Mouse (Mus musculus): ENCODE measurements at regions not wholly inside any gene's neighbourhood (a gene's known extent, or its start where the extent isn't known, plus 50 kb on each side); places are given as distances from the start of the nearest gene placed in this dataset.

- no peak for DNase-seq (ENCODE audit: low read depth, low spot score)
- no peaks in the 10 kb centered on the region for H3K79me2 ChIP-seq (ENCODE audit: control insufficient read depth, insufficient read depth, low read length, poor library complexity)
- no peaks in the 10 kb centered on the region for H3K27me3 ChIP-seq (ENCODE audit: control insufficient read depth in 1 of 2, insufficient read depth in 2 of 2, low read length in 2 of 2)
- no peaks in the 10 kb centered on the region for H3K4me1 ChIP-seq (ENCODE audit: control insufficient read depth in 1 of 2, insufficient read depth in 2 of 2, low read length in 2 of 2)
- H3K36me3 ChIP-seq (ENCODE audit: control insufficient read depth in 1 of 2, insufficient read depth in 2 of 2, low read length in 2 of 2): no peaks in the 10 kb centered on the region
- no peak overlapping the region for H3K4me3 ChIP-seq (ENCODE audit: control insufficient read depth in 1 of 2, insufficient read depth in 1 of 2, low read depth in 2 of 2, low read length in 2 of 2)
- H3K9me3 ChIP-seq (replicated peaks; ENCODE audit: insufficient read depth, low read length): no peaks in the 10 kb centered on the region
- H3K27ac ChIP-seq (ENCODE audit: control insufficient read depth, low read depth, low read length): no peak overlapping the region
- no peak overlapping the region for H3K9ac ChIP-seq (ENCODE audit: control insufficient read depth, low read depth, low read length, poor library complexity, severe bottlenecking)
- TF ChIP-seq CTCF (IDR thresholded peaks at IDR 0.05 in 2 of 3, conservative IDR thresholded peaks at IDR 0.05 in 1 of 3; ENCODE audit: control insufficient read depth in 1 of 3, insufficient read depth in 1 of 3, low read depth in 2 of 3, low read length in 3 of 3, poor library complexity in 1 of 3, severe bottlenecking in 1 of 3): peak in 1 of 3 experiments; percentile 2; a peak in 2 of 6 replicates
- TF ChIP-seq MAX (IDR thresholded peaks at IDR 0.05; ENCODE audit: low read length): no peak
Observed at GRCm38 (mm10) chr10:125679644-125680043, 286.3 kb upstream of the Lrig3 start.

GRCm38 (mm10) chr10:125685130-125685529, 280.8 kb upstream of the Lrig3 start:
- DNase-seq (ENCODE audit: low read depth, low spot score): no peak
- no peak overlapping the region for H3K9ac ChIP-seq (ENCODE audit: control insufficient read depth, low read depth, low read length, poor library complexity, severe bottlenecking)
- no peak overlapping the region for H3K4me3 ChIP-seq (ENCODE audit: control insufficient read depth in 1 of 2, insufficient read depth in 1 of 2, low read depth in 2 of 2, low read length in 2 of 2)
- no peak overlapping the region for H3K27ac ChIP-seq (ENCODE audit: control insufficient read depth, low read depth, low read length)
- H3K4me1 ChIP-seq (ENCODE audit: control insufficient read depth in 1 of 2, insufficient read depth in 2 of 2, low read length in 2 of 2): no peaks in the 10 kb centered on the region
- no peak for TF ChIP-seq E2F4 (IDR thresholded peaks at IDR 0.05; ENCODE audit: borderline replicate concordance, low read depth, low read length)
- no peak for TF ChIP-seq POLR2AphosphoS2 (IDR thresholded peaks at IDR 0.05; ENCODE audit: low read length)
- TF ChIP-seq CTCF (IDR thresholded peaks at IDR 0.05 in 2 of 3, conservative IDR thresholded peaks at IDR 0.05 in 1 of 3; ENCODE audit: control insufficient read depth in 1 of 3, insufficient read depth in 1 of 3, low read depth in 2 of 3, low read length in 3 of 3, poor library complexity in 1 of 3, severe bottlenecking in 1 of 3): no peak
- no peak for TF ChIP-seq TBP (IDR thresholded peaks at IDR 0.05; ENCODE audit: low read depth, low read length)
- no peak for TF ChIP-seq SIN3A (IDR thresholded peaks at IDR 0.05; ENCODE audit: low read length)
- TF ChIP-seq GATA1 (IDR thresholded peaks at IDR 0.05; ENCODE audit: low read depth, low read length): no peak
- TF ChIP-seq KAT2A (conservative IDR thresholded peaks at IDR 0.05; ENCODE audit: low read depth, low read length): no peak
- TF ChIP-seq ETS1 (IDR thresholded peaks at IDR 0.05; ENCODE audit: low read depth, low read length): no peak
- no peak for TF ChIP-seq GABPA (IDR thresholded peaks at IDR 0.05; ENCODE audit: low read depth, low read length)
- TF ChIP-seq EP300 (IDR thresholded peaks at IDR 0.05; ENCODE audit: low read depth in 1 of 2, low read length in 2 of 2): no peak
- TF ChIP-seq ZKSCAN1 (IDR thresholded peaks at IDR 0.05; ENCODE audit: low read depth, low read length): no peak
- TF ChIP-seq MAX (IDR thresholded peaks at IDR 0.05; ENCODE audit: low read length): no peak
- TF ChIP-seq CHD2 (IDR thresholded peaks at IDR 0.05; ENCODE audit: low read length): no peak
- H3K9me3 ChIP-seq (replicated peaks; ENCODE audit: insufficient read depth, low read length): no peaks in the 10 kb centered on the region
- no peaks in the 10 kb centered on the region for H3K79me2 ChIP-seq (ENCODE audit: control insufficient read depth, insufficient read depth, low read length, poor library complexity)
- H3K27me3 ChIP-seq (ENCODE audit: control insufficient read depth in 1 of 2, insufficient read depth in 2 of 2, low read length in 2 of 2): no peaks in the 10 kb centered on the region
- no peaks in the 10 kb centered on the region for H3K36me3 ChIP-seq (ENCODE audit: control insufficient read depth in 1 of 2, insufficient read depth in 2 of 2, low read length in 2 of 2)

DNA sequence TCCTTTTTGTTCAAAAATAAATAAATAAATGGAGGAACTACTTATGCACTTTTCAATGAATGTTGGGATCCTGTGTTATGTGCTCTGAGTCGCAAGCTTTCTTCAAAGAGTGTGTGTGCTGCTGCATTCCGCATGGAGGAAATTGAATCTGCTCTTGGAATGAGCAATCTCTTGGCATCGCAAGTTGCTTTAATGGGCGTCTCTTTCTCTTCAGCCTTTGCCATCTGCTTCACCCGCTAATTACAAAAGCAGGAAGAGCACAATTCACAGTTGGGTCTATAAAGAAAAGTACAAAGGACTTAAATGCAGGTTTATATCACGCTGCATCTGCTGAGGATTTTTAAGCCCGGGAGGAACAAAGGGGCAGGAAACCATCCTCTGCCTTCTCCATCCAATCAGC, 272.5 kb upstream of the Lrig3 start:
- Histone ChIP-seq H3K9me3 (replicated peaks; ENCODE audit: insufficient read depth, low read length) (no peaks in the 10 kb centered on the region), H3K9ac (ENCODE audit: control insufficient read depth, low read depth, low read length, poor library complexity, severe bottlenecking) (no peak overlapping the region), H3K27ac (ENCODE audit: control insufficient read depth, low read depth, low read length) (no peak overlapping the region), H3K4me3 (ENCODE audit: control insufficient read depth in 1 of 2, insufficient read depth in 1 of 2, low read depth in 2 of 2, low read length in 2 of 2) (no peak overlapping the region), H3K4me1 (ENCODE audit: control insufficient read depth in 1 of 2, insufficient read depth in 2 of 2, low read length in 2 of 2) (no peaks in the 10 kb centered on the region), H3K79me2 (ENCODE audit: control insufficient read depth, insufficient read depth, low read length, poor library complexity) (no peaks in the 10 kb centered on the region), H3K27me3 (ENCODE audit: control insufficient read depth in 1 of 2, insufficient read depth in 2 of 2, low read length in 2 of 2) (no peaks in the 10 kb centered on the region), H3K36me3 (ENCODE audit: control insufficient read depth in 1 of 2, insufficient read depth in 2 of 2, low read length in 2 of 2) (no peaks in the 10 kb centered on the region)
- DNase-seq (ENCODE audit: low read depth, low spot score): no peak
- TF ChIP-seq BHLHE40 (IDR thresholded peaks at IDR 0.05; ENCODE audit: borderline replicate concordance, low read depth, low read length) (no peak), NRF1 (IDR thresholded peaks at IDR 0.05; ENCODE audit: insufficient read depth, low read depth, low read length, poor library complexity, severe bottlenecking) (no peak), KAT2A (conservative IDR thresholded peaks at IDR 0.05; ENCODE audit: low read depth, low read length) (no peak), USF2 (IDR thresholded peaks at IDR 0.05; ENCODE audit: borderline replicate concordance in 1 of 2, insufficient read depth in 1 of 2, low read depth in 1 of 2, low read length in 2 of 2) (no peak), ZNF384 (IDR thresholded peaks at IDR 0.05; ENCODE audit: low read depth, low read length) (no peak), USF1 (IDR thresholded peaks at IDR 0.05; ENCODE audit: low read depth, low read length) (no peak), POLR2AphosphoS5 (IDR thresholded peaks at IDR 0.05; ENCODE audit: borderline replicate concordance, low read depth, low read length) (no peak), CHD2 (IDR thresholded peaks at IDR 0.05; ENCODE audit: low read length) (no peak), ZC3H11A (IDR thresholded peaks at IDR 0.05; ENCODE audit: low read depth, low read length) (no peak), CTCF (IDR thresholded peaks at IDR 0.05 in 2 of 3, conservative IDR thresholded peaks at IDR 0.05 in 1 of 3; ENCODE audit: control insufficient read depth in 1 of 3, insufficient read depth in 1 of 3, low read depth in 2 of 3, low read length in 3 of 3, poor library complexity in 1 of 3, severe bottlenecking in 1 of 3) (no peak), SMC3 (IDR thresholded peaks at IDR 0.05; ENCODE audit: low read depth, low read length) (no peak), UBTF (IDR thresholded peaks at IDR 0.05; ENCODE audit: borderline replicate concordance, insufficient read depth, low read depth, low read length) (no peak)
